Mouse (Mus musculus): ENCODE measurements around the gene Gm20605.

The Gm20605 gene

DNA sequence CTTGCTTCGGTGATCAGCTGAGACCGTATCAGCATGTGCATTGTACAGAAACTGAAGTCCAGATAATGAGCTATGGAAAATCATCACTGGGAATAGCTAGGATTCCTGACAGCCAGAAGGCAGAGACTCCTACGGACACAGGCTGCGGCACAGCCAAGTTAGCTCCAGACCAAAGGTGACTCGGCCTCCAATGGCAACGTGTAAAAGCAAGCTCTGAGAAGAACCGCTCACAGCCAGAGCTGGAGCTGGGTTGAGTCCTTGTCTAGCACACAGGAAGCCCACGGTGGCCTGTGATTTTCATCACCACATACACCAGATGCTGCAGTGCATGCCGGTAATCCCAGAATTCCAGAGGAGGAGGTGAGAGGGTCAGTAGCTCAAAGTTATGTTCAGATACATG lies 61.6 kb downstream of the Gm20605 start:
- DNase-seq (ENCODE audit: low read depth, low spot score), result no peak

DNA sequence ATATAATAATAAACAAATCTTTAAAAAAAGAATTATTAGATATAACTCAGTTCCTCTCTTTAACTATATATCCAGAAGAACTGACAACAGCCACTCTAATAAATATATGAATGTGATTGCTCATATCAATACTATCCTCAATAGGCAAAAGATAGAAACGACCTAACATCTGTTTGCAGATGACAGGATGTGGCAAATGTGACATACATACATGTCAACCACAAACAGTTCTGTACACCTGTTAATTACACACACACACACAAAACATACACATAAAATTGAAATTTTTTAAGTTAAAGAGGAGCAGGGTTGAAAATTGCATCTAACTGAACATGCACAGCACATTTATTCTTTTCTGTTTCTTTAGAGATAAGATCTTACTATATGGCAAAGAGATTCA lies 62.9 kb downstream of the Gm20605 start:
- DNase-seq (ENCODE audit: low read depth, low spot score), result no peak

Data from brain, embryonic 18.5 days (tissue).